Mouse (Mus musculus) liver, adult 2 months (tissue): Measurements from ENCODE around the gene Mpzl3. TPM values are rescaled to one million over a fixed set of nuclear protein-coding genes. Genes with fewer than 3 reads are reported as not detected.
A peak's percentile ranks its signal among the peaks of the same experiment; 100 is the strongest.

Experiments
- DNase-seq: peaks from one replicate; pipeline ENCODE4 v3.0.0-alpha.2; 2011; ENCODE audit warnings: low read depth, low spot score; ENCODE audit errors: extremely low read depth
- H3K27ac ChIP-seq: fragments of 200-500 bp; replicated peaks from 2 replicates; pipeline ENCODE4 v1.5.1; 2012; ENCODE audit warnings: low read depth, mild to moderate bottlenecking, control low read depth, inconsistent platforms, low read length; ENCODE audit not compliant: insufficient read depth
- H3K27me3 ChIP-seq: fragments of 200-500 bp; 2 replicates; pipeline ENCODE4 v1.6.1; 2012; ENCODE audit warnings: mild to moderate bottlenecking, moderate library complexity, low read length, inconsistent platforms; ENCODE audit not compliant: control insufficient read depth, insufficient read depth
- H3K36me3 ChIP-seq: fragments of 200-500 bp; 2 replicates; pipeline ENCODE4 v1.6.1; 2012; ENCODE audit warnings: low read length, inconsistent platforms; ENCODE audit not compliant: control insufficient read depth, insufficient read depth
- H3K4me1 ChIP-seq: fragments of 200-500 bp; 2 replicates; pipeline ENCODE4 v1.6.1; 2011; ENCODE audit warnings: low read length; ENCODE audit not compliant: control insufficient read depth, insufficient read depth
- H3K4me3 ChIP-seq: fragments of 200-500 bp; 2 replicates; pipeline ENCODE4 v1.5.1; 2011; ENCODE audit warnings: low read depth, mild to moderate bottlenecking, control low read depth, low read length, moderate library complexity; ENCODE audit not compliant: insufficient read depth
- H3K79me2 ChIP-seq: fragments of 200-500 bp; 2 replicates; pipeline ENCODE4 v1.6.1; 2012; ENCODE audit warnings: inconsistent platforms, mild to moderate bottlenecking, low read length, moderate library complexity; ENCODE audit not compliant: control insufficient read depth, insufficient read depth
- H3K9ac ChIP-seq: fragments of 200-500 bp; 2 replicates; pipeline ENCODE4 v1.6.1; 2012; ENCODE audit warnings: low read depth, mild to moderate bottlenecking, control low read depth, inconsistent platforms, low read length
- CTCF ChIP-seq: fragments of 200-500 bp; IDR thresholded peaks from 2 replicates; pipeline ENCODE4 v1.5.1; 2011; ENCODE audit warnings: low read depth, low read length, control low read depth
- POLR2A ChIP-seq: fragments of 200-500 bp; IDR thresholded peaks from 2 replicates; pipeline ENCODE4 v1.6.1; 2011; ENCODE audit warnings: low read length, control low read depth; ENCODE audit not compliant: insufficient read depth; ENCODE audit errors: extremely low read depth
- WGBS: fragments of 180-500 bp; shearing (Covaris S2); methylation state at CpG from one replicate; pipeline ENCODE4 v1.1.7; 2018; 5-methylcytosine and 5-hydroxymethylcytosine counted together
- polyA plus RNA-seq: library from polyadenylated mRNA; depleted of rRNA; stranded (reverse); fragments of >200 nt; gene quantifications from 2 replicates; pipeline ENCODE4 v1.2.3, GENCODE M21; 2012
- total RNA-seq: library from RNA; depleted of rRNA; stranded (reverse); fragments of >200 nt; gene quantifications from 2 replicates; pipeline ENCODE4 v1.2.3, GENCODE M21; 2014

The Mpzl3 gene
- total and polyA plus RNA-seq, 2 experiments, result 3.0 to 8.5 TPM

- DNase-seq, result peak; percentile 96
- Histone ChIP-seq H3K27me3 (no peaks in the 10 kb centered on the region), H3K4me3 (no peak overlapping the region), H3K9ac (no peak overlapping the region), H3K27ac (peak overlapping the region; percentile 91), H3K79me2 (no peaks in the 10 kb centered on the region), H3K4me1 (peaks cover 11% of the 10 kb centered on the region), H3K36me3 (no peaks in the 10 kb centered on the region)
- TF ChIP-seq POLR2A, result no peak
- no peak for TF ChIP-seq CTCF
- 28% methylated on average over 2 of the region's 2 CpGs for WGBS
Measured at GRCm38 (mm10) chr9:45105596-45106374, 50.8 kb downstream of the Mpzl3 start.

DNA sequence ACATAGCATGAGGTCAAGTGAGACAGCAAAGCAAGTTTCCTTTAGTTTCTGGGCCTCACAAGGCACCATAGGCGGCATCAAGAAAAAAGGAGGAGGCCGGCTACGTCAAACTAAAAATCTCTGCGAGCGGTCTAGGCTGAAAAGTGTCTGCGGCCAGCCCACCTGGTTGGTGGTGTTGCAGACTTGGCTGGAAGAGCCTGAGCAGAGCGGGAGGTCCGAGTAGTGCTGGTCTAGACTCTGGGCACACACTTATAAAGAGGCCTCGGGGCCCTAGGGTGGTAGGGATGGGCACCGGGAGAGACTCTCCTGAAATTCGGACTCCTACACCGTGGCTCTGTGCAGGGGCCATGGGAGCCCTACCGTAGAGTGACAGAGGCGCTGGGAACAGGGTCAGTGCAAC lies 60.7 kb downstream of the Mpzl3 start:
- DNase-seq, result no peak
- no peak overlapping the region for H3K27ac ChIP-seq
- WGBS, result 55% methylated on average over 14 of the region's 14 CpGs

GRCm38 (mm10) chr9:45116819-45117218 lies 61.8 kb downstream of the Mpzl3 start:
- H3K36me3 ChIP-seq, result no peaks in the 10 kb centered on the region

More for the DNA sequence above, 60.7 kb downstream of the Mpzl3 start:
- TF ChIP-seq CTCF (no peak), POLR2A (no peak)
- H3K27me3 ChIP-seq, result no peaks in the 10 kb centered on the region
- H3K4me1 ChIP-seq, result no peaks in the 10 kb centered on the region
- H3K9ac ChIP-seq, result no peak overlapping the region
- no peaks in the 10 kb centered on the region for H3K79me2 ChIP-seq
- H3K36me3 ChIP-seq, result no peaks in the 10 kb centered on the region
- H3K4me3 ChIP-seq, result no peak overlapping the region

GRCm38 (mm10) chr9:45117741-45118431 lies 62.9 kb downstream of the Mpzl3 start, which contains the start of gene Scn2b:
Scn2b (plus strand) TSS chr9:45117782.
- peaks cover 1% of the 10 kb centered on the region; the same call in 1 of the 2 replicates for H3K4me1 ChIP-seq
- H3K4me3 ChIP-seq, result no peak within 1 kb of the TSS
- no peaks in the 10 kb centered on the region for H3K36me3 ChIP-seq
- no peak within 1 kb of the TSS for H3K27ac ChIP-seq
- H3K9ac ChIP-seq, result no peak within 1 kb of the TSS
- 39% methylated on average over 13 of the region's 13 CpGs for WGBS
- DNase-seq, result no peak
- H3K27me3 ChIP-seq, result no peaks in the 10 kb centered on the region
- TF ChIP-seq CTCF (no peak), POLR2A (no peak)
- no peaks in the 10 kb centered on the region for H3K79me2 ChIP-seq

More at GRCm38 (mm10) chr9:45116819-45117218, 61.8 kb downstream of the Mpzl3 start:
- H3K9ac ChIP-seq, result no peak overlapping the region
- H3K27me3 ChIP-seq, result no peaks in the 10 kb centered on the region
- WGBS, result 66% methylated on average over 9 of the region's 9 CpGs
- DNase-seq, result no peak
- H3K4me1 ChIP-seq, result peaks cover under 1% of the 10 kb centered on the region; the same call in 1 of the 2 replicates
- H3K4me3 ChIP-seq, result no peak overlapping the region
- no peak overlapping the region for H3K27ac ChIP-seq
- no peak for TF ChIP-seq POLR2A
- no peak for TF ChIP-seq CTCF
- no peaks in the 10 kb centered on the region for H3K79me2 ChIP-seq

GRCm38 (mm10) chr9:45118552-45118951 lies 63.6 kb downstream of the Mpzl3 start:
- no peaks in the 10 kb centered on the region for H3K79me2 ChIP-seq
- H3K27ac ChIP-seq, result no peak overlapping the region
- H3K4me3 ChIP-seq, result no peak overlapping the region
- WGBS, result 55% methylated on average over 10 of the region's 10 CpGs
- TF ChIP-seq CTCF (no peak), POLR2A (no peak)
- no peak overlapping the region for H3K9ac ChIP-seq
- H3K27me3 ChIP-seq, result no peaks in the 10 kb centered on the region
- H3K36me3 ChIP-seq, result no peaks in the 10 kb centered on the region
- peaks cover 1% of the 10 kb centered on the region; the same call in 1 of the 2 replicates for H3K4me1 ChIP-seq
- no peak for DNase-seq
